Mouse (Mus musculus) spleen, adult 2 months (tissue): ENCODE results near the gene Slc29a1. TPM values are rescaled to one million over a fixed set of nuclear protein-coding genes. Genes with fewer than 3 reads are reported as not detected.

Source experiments
- DNase-seq, 2 experiments: peaks; one replicate each; pipeline versions ENCODE4 v3.0.0 to v3.0.0-alpha.2; 2012 to 2021; ENCODE audit warnings: low spot score in 2 of 2, low read depth in 1 of 2
- H3K27ac ChIP-seq: fragments of 200-500 bp; 2 replicates; pipeline ENCODE4 v1.5.1; 2012; ENCODE audit warnings: low read length, inconsistent platforms; ENCODE audit not compliant: insufficient read depth
- H3K27me3 ChIP-seq: fragments of 200-500 bp; 2 replicates; pipeline ENCODE4 v1.6.1; 2012; ENCODE audit warnings: mild to moderate bottlenecking, moderate library complexity, low read length, inconsistent platforms; ENCODE audit not compliant: control insufficient read depth, insufficient read depth
- H3K36me3 ChIP-seq: fragments of 200-500 bp; 2 replicates; pipeline ENCODE4 v1.6.1; 2012; ENCODE audit warnings: mild to moderate bottlenecking, low read length, inconsistent platforms; ENCODE audit not compliant: control insufficient read depth, insufficient read depth
- H3K4me1 ChIP-seq: fragments of 200-500 bp; 2 replicates; pipeline ENCODE4 v1.6.1; 2011; ENCODE audit warnings: inconsistent platforms; ENCODE audit not compliant: control insufficient read depth, insufficient read depth, insufficient read length
- H3K4me3 ChIP-seq: fragments of 200-500 bp; 2 replicates; pipeline ENCODE4 v1.5.1; 2011; ENCODE audit warnings: mild to moderate bottlenecking, inconsistent platforms; ENCODE audit not compliant: insufficient read depth, insufficient read length; ENCODE audit errors: extremely low read depth
- CTCF ChIP-seq: fragments of 200-500 bp; IDR thresholded peaks from 2 replicates; pipeline ENCODE4 v1.5.1; 2011; ENCODE audit warnings: mild to moderate bottlenecking, inconsistent platforms; ENCODE audit not compliant: insufficient read depth, insufficient read length, insufficient replicate concordance; ENCODE audit errors: extremely low read depth
- POLR2A ChIP-seq: fragments of 200-500 bp; IDR thresholded peaks from 2 replicates; pipeline ENCODE4 v1.6.1; 2011; ENCODE audit warnings: low read depth, low read length, inconsistent platforms
- WGBS: fragments of 180-500 bp; shearing (Covaris S2); methylation state at CpG from one replicate; pipeline ENCODE4 v1.1.7; 2018; 5-methylcytosine and 5-hydroxymethylcytosine counted together
- polyA plus RNA-seq: library from polyadenylated mRNA; depleted of rRNA; stranded (reverse); fragments of >200 nt; gene quantifications from 2 replicates; pipeline ENCODE4 v1.2.3, GENCODE M21; 2012; rRNA removed

The Slc29a1 gene
- polyA plus RNA-seq, 1 experiment = 122 TPM

DNA sequence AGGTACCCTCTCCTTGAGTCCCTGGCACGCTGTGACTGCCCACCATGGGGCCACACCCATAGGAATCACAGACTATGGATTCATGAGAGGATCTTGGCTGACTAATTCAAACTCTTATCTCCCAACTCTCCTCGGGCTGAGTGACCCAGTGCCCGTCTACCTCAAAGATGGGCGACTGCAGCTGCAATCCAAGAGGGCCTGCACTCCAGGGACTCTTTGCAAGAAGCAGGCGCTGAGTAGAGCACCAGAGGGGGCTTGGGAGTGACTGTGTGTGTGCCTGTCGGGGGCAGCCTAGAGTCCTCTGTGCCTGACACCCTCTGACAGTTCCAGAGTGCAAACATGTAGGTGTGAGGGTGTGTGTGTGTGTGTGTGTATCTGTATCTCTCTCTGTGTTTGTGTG is 57.3 kb downstream of the Slc29a1 start:
- no peak for DNase-seq
- Histone ChIP-seq H3K4me1 (peaks cover 10% of the 10 kb centered on the region; the same call in 1 of the 2 replicates), H3K4me3 (no peak overlapping the region), H3K27me3 (peaks cover 11% of the 10 kb centered on the region), H3K36me3 (no peaks in the 10 kb centered on the region), H3K27ac (no peak overlapping the region)
- TF ChIP-seq CTCF = no peak
- no peak for TF ChIP-seq POLR2A
- WGBS = 37% methylated on average over 6 of the region's 6 CpGs

DNA sequence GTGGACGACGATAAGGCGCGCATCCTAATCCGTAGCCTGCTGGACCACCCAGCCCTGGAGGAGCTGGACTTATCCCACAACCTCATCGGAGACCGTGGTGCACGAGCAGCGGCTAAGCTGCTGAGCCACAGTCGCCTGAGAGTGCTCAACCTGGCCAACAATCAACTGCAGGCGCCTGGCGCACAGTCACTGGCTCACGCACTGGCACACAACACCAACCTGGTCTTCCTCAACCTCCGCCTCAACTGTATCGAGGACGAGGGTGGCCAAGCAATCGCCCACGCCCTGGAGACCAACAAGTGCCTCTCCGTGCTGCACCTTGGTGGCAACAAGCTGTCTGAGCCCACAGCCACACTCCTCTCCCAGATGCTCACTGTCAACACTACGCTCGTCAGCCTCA is 59.7 kb downstream of the Slc29a1 start:
- 81% methylated on average over 21 of the region's 21 CpGs for WGBS
- no peak for DNase-seq
- Histone ChIP-seq H3K27me3 (peaks cover 6% of the 10 kb centered on the region; the same call in 1 of the 2 replicates), H3K27ac (no peak overlapping the region), H3K4me1 (no peaks in the 10 kb centered on the region), H3K36me3 (no peaks in the 10 kb centered on the region), H3K4me3 (no peak overlapping the region)
- no peak for TF ChIP-seq CTCF
- no peak for TF ChIP-seq POLR2A

DNA sequence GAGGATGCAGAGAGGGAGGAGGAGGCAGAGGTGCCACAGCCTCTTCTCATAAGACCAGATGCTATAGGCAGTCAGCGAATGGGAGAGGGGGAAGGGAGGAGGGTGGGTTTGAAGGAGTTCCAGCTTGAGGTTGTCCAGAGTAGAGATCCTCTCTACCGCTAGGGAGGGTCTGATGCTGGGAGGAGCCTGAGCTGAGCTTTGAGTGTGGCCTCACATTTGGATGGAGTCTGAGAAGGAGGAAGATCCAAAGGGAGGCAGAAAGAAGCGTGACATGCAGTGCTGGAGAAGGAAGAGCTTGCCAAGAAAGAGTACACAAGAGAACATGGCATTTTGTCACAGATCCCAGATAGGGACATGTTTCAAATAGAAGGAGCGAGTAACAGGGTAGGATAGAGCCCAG is 61.0 kb downstream of the Slc29a1 start:
- H3K4me1 ChIP-seq = no peaks in the 10 kb centered on the region
- TF ChIP-seq POLR2A = no peak
- no peak for TF ChIP-seq CTCF
- H3K27me3 ChIP-seq = peaks cover 1% of the 10 kb centered on the region; the same call in 1 of the 2 replicates
- WGBS = 61% methylated on average over 4 of the region's 4 CpGs
- H3K27ac ChIP-seq = no peak overlapping the region
- no peak for DNase-seq
- H3K36me3 ChIP-seq = no peaks in the 10 kb centered on the region
- no peak overlapping the region for H3K4me3 ChIP-seq

DNA sequence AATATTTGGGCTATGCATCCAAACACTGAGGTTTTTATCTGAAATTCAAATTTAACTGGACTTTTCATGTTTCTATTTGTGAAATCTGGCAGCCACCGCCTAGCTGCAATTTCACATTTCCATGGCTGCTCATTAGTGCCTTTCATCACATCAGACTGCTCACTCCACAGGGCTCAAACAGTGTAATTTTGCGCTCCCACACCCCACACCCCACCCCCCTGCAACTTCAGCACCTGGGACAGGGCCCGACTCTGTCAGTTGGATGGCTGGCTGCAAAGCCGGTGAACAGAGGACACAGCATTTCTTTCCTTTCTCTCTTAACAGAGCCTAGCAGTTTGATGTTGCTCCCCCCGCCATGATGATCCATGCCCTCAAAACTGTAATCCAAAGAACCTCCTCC is 63.1 kb downstream of the Slc29a1 start:
- 13% methylated on average over 5 of the region's 5 CpGs for WGBS
- no peak for TF ChIP-seq POLR2A
- TF ChIP-seq CTCF = no peak
- Histone ChIP-seq H3K27ac (no peak overlapping the region), H3K27me3 (0 out of 2 replicates have a peak, but pooled peaks cover 1% of the 10 kb centered on the region), H3K4me3 (no peak overlapping the region), H3K4me1 (no peaks in the 10 kb centered on the region), H3K36me3 (no peaks in the 10 kb centered on the region)
- no peak for DNase-seq

Other genes starting within 250 kb of the Slc29a1 start
- 6.0 and 6.1 TPM in 2 replicates for gene Cdc5l, start 165.9 kb downstream of the Slc29a1 start, polyA plus RNA-seq
- gene Spats1, start 124.2 kb downstream of the Slc29a1 start, polyA plus RNA-seq = not detected in 2 replicates
- gene Aars2, start 92.8 kb downstream of the Slc29a1 start, polyA plus RNA-seq = 11.9 and 16.5 TPM in 2 replicates
- gene Tcte1, start 76.2 kb downstream of the Slc29a1 start, polyA plus RNA-seq = 0.16 and 0.45 TPM in 2 replicates
- gene Tmem151b, start 49.9 kb downstream of the Slc29a1 start, polyA plus RNA-seq = 2.3 and 2.8 TPM in 2 replicates
- gene Nfkbie, start 43.9 kb downstream of the Slc29a1 start, polyA plus RNA-seq = 50.4 and 65.9 TPM in 2 replicates
- gene Slc35b2, start 35.7 kb downstream of the Slc29a1 start, polyA plus RNA-seq = 70.9 and 71.3 TPM in 2 replicates
- 194 and 202 TPM in 2 replicates for gene Hsp90ab1, start 26.3 kb downstream of the Slc29a1 start, polyA plus RNA-seq
- gene Mymx, start 2.5 kb upstream of the Slc29a1 start, polyA plus RNA-seq = not detected in 2 replicates
- not detected in 2 replicates for gene Capn11, start 59.7 kb upstream of the Slc29a1 start, polyA plus RNA-seq
- 54.1 and 81.9 TPM in 2 replicates for gene Mrpl14, start 86.7 kb upstream of the Slc29a1 start, polyA plus RNA-seq
- gene Tmem63b, start 87.3 kb upstream of the Slc29a1 start, polyA plus RNA-seq = 27.4 and 30.3 TPM in 2 replicates
- gene 1600014C23Rik, start 134.2 kb upstream of the Slc29a1 start, polyA plus RNA-seq = not detected in 2 replicates